Mouse (Mus musculus) liver, embryonic 13.5 days (tissue): Measurements from ENCODE around the gene Rrp15. TPM values are rescaled to one million over a fixed set of nuclear protein-coding genes. Genes with fewer than 3 reads are reported as not detected.
A peak's percentile ranks its signal among the peaks of the same experiment; 100 is the strongest.
"Not testable (repeated sequence)": the region's sequence is repeated elsewhere in the genome, so short reads cannot be mapped to it uniquely, and the experiment has no call there.

Experiments used
- ATAC-seq: fragments of 200-750 bp; cut with Nextera tagmentation; 2 replicates; pipeline ENCODE4 v1.8.0; 2017; ENCODE audit warnings: low read depth, mild to moderate bottlenecking, moderate number of reproducible peaks, moderate library complexity
- DNase-seq: peaks from one replicate; pipeline ENCODE4 v3.0.0; 2022
- H3K27ac ChIP-seq: fragments of 300-500 bp; sonication (generic); 2 replicates; pipeline ENCODE4 v1.5.1; 2015; ENCODE audit warnings: moderate library complexity, mild to moderate bottlenecking, inconsistent platforms
- H3K27me3 ChIP-seq: fragments of 300-500 bp; sonication (generic); 2 replicates; pipeline ENCODE4 v1.6.1; 2015; ENCODE audit warnings: mild to moderate bottlenecking, inconsistent platforms
- H3K36me3 ChIP-seq: fragments of 300-500 bp; sonication (generic); 2 replicates; pipeline ENCODE4 v1.6.1; 2015; ENCODE audit warnings: mild to moderate bottlenecking, inconsistent platforms
- H3K4me1 ChIP-seq: fragments of 300-500 bp; sonication (generic); replicated peaks from 2 replicates; pipeline ENCODE4 v1.6.1; 2015; ENCODE audit warnings: inconsistent platforms
- H3K4me2 ChIP-seq: fragments of 300-500 bp; sonication (generic); 2 replicates; pipeline ENCODE4 v1.6.1; 2015; ENCODE audit warnings: inconsistent platforms, mild to moderate bottlenecking, moderate library complexity
- H3K4me3 ChIP-seq: fragments of 300-500 bp; sonication (generic); replicated peaks from 2 replicates; pipeline ENCODE4 v1.5.1; 2015; ENCODE audit warnings: mild to moderate bottlenecking, inconsistent platforms
- H3K9ac ChIP-seq: fragments of 300-500 bp; sonication (generic); 2 replicates; pipeline ENCODE4 v1.6.1; 2015; ENCODE audit warnings: mild to moderate bottlenecking, inconsistent platforms
- H3K9me3 ChIP-seq: fragments of 300-500 bp; sonication (generic); replicated peaks from 2 replicates; pipeline ENCODE4 v1.6.1; 2016; ENCODE audit warnings: inconsistent platforms
- WGBS: fragments of 180-500 bp; shearing (Covaris S2); methylation state at CpG from one replicate; pipeline ENCODE4 v1.1.7; 2015; ENCODE audit not compliant: insufficient replicate concordance; 5-methylcytosine and 5-hydroxymethylcytosine counted together
- polyA plus RNA-seq: library from polyadenylated mRNA; unstranded; fragments of >200 nt; fragmentation: Nextera tagmentation; extraction: Ambion mirVana; gene quantifications from 2 replicates; pipeline ENCODE4 v1.2.1, GENCODE M21; 2015

Gene Rrp15
- 52.7 and 57.7 TPM in 2 replicates for polyA plus RNA-seq

- ATAC-seq (peak; percentile 94), DNase-seq (peak; percentile 72)
- Histone ChIP-seq H3K4me2 (peak within 1 kb of the TSS; percentile 80), H3K27me3 (no peaks in the 10 kb centered on the region), H3K27ac (peak within 1 kb of the TSS; percentile 79), H3K9me3 (no peaks in the 10 kb centered on the region), H3K9ac (peak within 1 kb of the TSS; percentile 82), H3K4me1 (peaks cover 24% of the 10 kb centered on the region), H3K4me3 (peak within 1 kb of the TSS; percentile 78), H3K36me3 (peaks cover 7% of the 10 kb centered on the region; the same call in 1 of the 2 replicates)
- under 1% methylated on average over 46 of the region's 46 CpGs for WGBS
Observed at GRCm38 (mm10) chr1:186748724-186749653, at the start of gene Rrp15. Gene Rrp15 (minus strand): TSS chr1:186749358.

GRCm38 (mm10) chr1:186797991-186798390 is 48.8 kb upstream of the Rrp15 start:
- H3K4me3 ChIP-seq = no peak overlapping the region
- no peaks in the 10 kb centered on the region for H3K4me1 ChIP-seq
- ATAC-seq = no peak
- 62% methylated on average over 6 of the region's 6 CpGs for WGBS
- H3K4me2 ChIP-seq = no peak overlapping the region
- no peaks in the 10 kb centered on the region for H3K9me3 ChIP-seq
- no peak for DNase-seq
- no peak overlapping the region for H3K27ac ChIP-seq
- no peaks in the 10 kb centered on the region for H3K27me3 ChIP-seq
- H3K9ac ChIP-seq = no peak overlapping the region
- H3K36me3 ChIP-seq = no peaks in the 10 kb centered on the region

- Histone ChIP-seq H3K36me3 (no peaks in the 10 kb centered on the region), H3K9me3 (no peaks in the 10 kb centered on the region), H3K9ac (no peak overlapping the region), H3K27me3 (no peaks in the 10 kb centered on the region), H3K4me2 (no peak overlapping the region), H3K27ac (no peak overlapping the region), H3K4me1 (no peaks in the 10 kb centered on the region), H3K4me3 (no peak overlapping the region)
- ATAC-seq (no peak), DNase-seq (no peak)
- WGBS = 65% methylated on average over 4 of the region's 4 CpGs
Observed at GRCm38 (mm10) chr1:186785359-186785758, 36.2 kb upstream of the Rrp15 start.

- H3K4me1 ChIP-seq = no peaks in the 10 kb centered on the region
- no peak overlapping the region for H3K4me3 ChIP-seq
- H3K27ac ChIP-seq = no peak overlapping the region
- no peak overlapping the region for H3K4me2 ChIP-seq
- H3K36me3 ChIP-seq = no peaks in the 10 kb centered on the region
- H3K9me3 ChIP-seq = no peaks in the 10 kb centered on the region
- H3K9ac ChIP-seq = no peak overlapping the region
- DNase-seq = no peak
- WGBS = 39% methylated on average over 2 of the region's 2 CpGs
- ATAC-seq = no peak
- H3K27me3 ChIP-seq = no peaks in the 10 kb centered on the region
Observed at GRCm38 (mm10) chr1:186780826-186781225, 31.7 kb upstream of the Rrp15 start.

- Histone ChIP-seq H3K27me3 (no peaks in the 10 kb centered on the region), H3K4me1 (no peaks in the 10 kb centered on the region), H3K27ac (no peak overlapping the region), H3K9me3 (no peaks in the 10 kb centered on the region), H3K4me3 (no peak overlapping the region), H3K9ac (no peak overlapping the region), H3K4me2 (no peak overlapping the region), H3K36me3 (no peaks in the 10 kb centered on the region)
- DNase-seq (no peak), ATAC-seq (no peak)
- WGBS = 50% methylated on average over 3 of the region's 3 CpGs
Observed at GRCm38 (mm10) chr1:186773124-186773523, 24.0 kb upstream of the Rrp15 start.

- no peak overlapping the region for H3K9ac ChIP-seq
- H3K36me3 ChIP-seq = no peaks in the 10 kb centered on the region
- H3K4me2 ChIP-seq = no peak overlapping the region
- ATAC-seq = no peak
- 60% methylated on average over 8 of the region's 8 CpGs for WGBS
- no peak overlapping the region for H3K27ac ChIP-seq
- H3K9me3 ChIP-seq = no peaks in the 10 kb centered on the region
- H3K4me3 ChIP-seq = no peak overlapping the region
- H3K4me1 ChIP-seq = no peaks in the 10 kb centered on the region
- DNase-seq = no peak
- H3K27me3 ChIP-seq = no peaks in the 10 kb centered on the region
Observed at GRCm38 (mm10) chr1:186772547-186773077, 23.5 kb upstream of the Rrp15 start.

- 73% methylated on average over 6 of the region's 6 CpGs for WGBS
- DNase-seq (no peak), ATAC-seq (no peak)
- Histone ChIP-seq H3K4me3 (no peak overlapping the region), H3K36me3 (no peaks in the 10 kb centered on the region), H3K4me1 (no peaks in the 10 kb centered on the region), H3K9me3 (no peaks in the 10 kb centered on the region), H3K27ac (no peak overlapping the region), H3K9ac (no peak overlapping the region), H3K4me2 (no peak overlapping the region), H3K27me3 (no peaks in the 10 kb centered on the region)
Observed at GRCm38 (mm10) chr1:186772005-186772404, 22.8 kb upstream of the Rrp15 start.

GRCm38 (mm10) chr1:186770659-186771058 is 21.5 kb upstream of the Rrp15 start:
- H3K36me3 ChIP-seq = no peaks in the 10 kb centered on the region
- H3K9me3 ChIP-seq = no peaks in the 10 kb centered on the region
- H3K4me1 ChIP-seq = no peaks in the 10 kb centered on the region
- no peak overlapping the region for H3K27ac ChIP-seq
- no peak for DNase-seq
- ATAC-seq = no peak
- WGBS = 60% methylated on average over 5 of the region's 5 CpGs
- no peak overlapping the region for H3K4me2 ChIP-seq
- H3K27me3 ChIP-seq = no peaks in the 10 kb centered on the region
- H3K9ac ChIP-seq = no peak overlapping the region
- no peak overlapping the region for H3K4me3 ChIP-seq

GRCm38 (mm10) chr1:186768392-186768791 is 19.2 kb upstream of the Rrp15 start:
- Histone ChIP-seq H3K4me1 (no peaks in the 10 kb centered on the region), H3K4me2 (no peak overlapping the region), H3K27ac (no peak overlapping the region), H3K9me3 (no peaks in the 10 kb centered on the region), H3K9ac (no peak overlapping the region), H3K4me3 (no peak overlapping the region), H3K36me3 (no peaks in the 10 kb centered on the region), H3K27me3 (no peaks in the 10 kb centered on the region)
- ATAC-seq = no peak
- WGBS = 42% methylated on average over 1 of the region's 1 CpGs
- no peak for DNase-seq

- not testable (repeated sequence) for H3K27ac ChIP-seq, H3K27me3 ChIP-seq, H3K4me1 ChIP-seq, ATAC-seq, H3K4me2 ChIP-seq, H3K9ac ChIP-seq, H3K9me3 ChIP-seq, DNase-seq, H3K36me3 ChIP-seq, H3K4me3 ChIP-seq
- 56% methylated on average over 6 of the region's 6 CpGs for WGBS
Observed at GRCm38 (mm10) chr1:186763451-186763850, 14.3 kb upstream of the Rrp15 start.

GRCm38 (mm10) chr1:186749675-186750283 is 621 bp upstream of the Rrp15 start:
- H3K27me3 ChIP-seq = no peaks in the 10 kb centered on the region
- peaks cover 7% of the 10 kb centered on the region; the same call in 1 of the 2 replicates for H3K36me3 ChIP-seq
- peak overlapping the region; percentile 80 for H3K4me2 ChIP-seq
- ATAC-seq = peak; percentile 58
- peak overlapping the region; percentile 78 for H3K4me3 ChIP-seq
- no peak for DNase-seq
- H3K4me1 ChIP-seq = peaks cover 24% of the 10 kb centered on the region
- peak overlapping the region; percentile 82 for H3K9ac ChIP-seq
- peak overlapping the region; percentile 79 for H3K27ac ChIP-seq
- WGBS = 29% methylated on average over 10 of the region's 10 CpGs
- no peaks in the 10 kb centered on the region for H3K9me3 ChIP-seq
